8 mouse cellular contexts compared by ENCODE assay signal in the genomic region with DNA sequence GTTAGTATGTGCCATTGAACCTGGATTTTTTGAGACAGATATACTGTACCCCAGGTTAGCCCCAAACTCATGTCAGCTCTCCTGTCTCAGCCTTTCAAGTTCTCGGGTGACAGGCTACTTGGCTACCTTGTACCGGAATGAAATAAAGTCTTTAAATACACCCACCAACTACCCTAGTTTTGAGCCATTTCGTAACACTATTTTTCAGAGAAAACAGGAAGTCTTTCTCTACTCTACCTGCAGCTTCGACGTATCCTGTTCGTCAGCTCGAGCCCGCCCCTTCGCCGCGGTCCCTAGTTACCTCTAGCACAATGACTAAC. TPM values are rescaled to one million over a fixed set of nuclear protein-coding genes. Genes with fewer than 3 reads are reported as not detected.
DNase-seq lines count a peak whose midpoint lies in the region; ATAC-seq and TF ChIP-seq lines count a peak whose summit lies in the region.

No protein-coding gene starts in this region.

- TF ChIP-seq RAD21 in MEL (IDR thresholded peaks at IDR 0.05; ENCODE audit: low read depth, low read length): no peak

- peak overlapping the region; percentile 64 for H3K27ac ChIP-seq in heart, embryonic 16.5 days (ENCODE audit: low read length)
- H3K27ac ChIP-seq in MEL (ENCODE audit: control insufficient read depth, low read depth, low read length): peak overlapping the region; percentile 65
- peak overlapping the region; percentile 99 for H3K27ac ChIP-seq in hindbrain, embryonic 13.5 days
- H3K27ac ChIP-seq in midbrain, embryonic 13.5 days: peak overlapping the region; percentile 99

- WGBS in heart, embryonic 16.5 days: under 1% methylated on average over 11 of the region's 11 CpGs
- under 1% methylated on average over 11 of the region's 11 CpGs for WGBS in hindbrain, embryonic 13.5 days
- WGBS in midbrain, embryonic 13.5 days: 2% methylated on average over 11 of the region's 11 CpGs

- TF ChIP-seq CTCF in MEL (IDR thresholded peaks at IDR 0.05 in 2 of 3, conservative IDR thresholded peaks at IDR 0.05 in 1 of 3; ENCODE audit: control insufficient read depth in 1 of 3, insufficient read depth in 1 of 3, low read depth in 2 of 3, low read length in 3 of 3, poor library complexity in 1 of 3, severe bottlenecking in 1 of 3): no peak

- peak overlapping the region; percentile 99 for H3K4me3 ChIP-seq in heart, embryonic 16.5 days (ENCODE audit: low read length)
- H3K4me3 ChIP-seq in MEL (ENCODE audit: control insufficient read depth in 1 of 2, insufficient read depth in 1 of 2, low read depth in 2 of 2, low read length in 2 of 2): peak overlapping the region; percentile 56 to 90
- H3K4me3 ChIP-seq in hindbrain, embryonic 13.5 days: peak overlapping the region; percentile 91
- H3K4me3 ChIP-seq in midbrain, embryonic 13.5 days (replicated peaks): peak overlapping the region; percentile 99

- H3K4me2 ChIP-seq in heart, embryonic 16.5 days (ENCODE audit: low read depth, low read length): peak overlapping the region; percentile 72
- peak overlapping the region; percentile 60 for H3K4me2 ChIP-seq in hindbrain, embryonic 13.5 days
- peak overlapping the region; percentile 56 for H3K4me2 ChIP-seq in midbrain, embryonic 13.5 days (replicated peaks)

- peaks cover 34% of the 10 kb centered on the region for H3K79me2 ChIP-seq in MEL (ENCODE audit: control insufficient read depth, insufficient read depth, low read length, poor library complexity)

- H3K9ac ChIP-seq in heart, embryonic 16.5 days (ENCODE audit: low read length): peak overlapping the region; percentile 68
- H3K9ac ChIP-seq in MEL (ENCODE audit: control insufficient read depth, low read depth, low read length, poor library complexity, severe bottlenecking): peak overlapping the region; percentile 64
- H3K9ac ChIP-seq in hindbrain, embryonic 13.5 days: peak overlapping the region; percentile 60; the same call in 1 of the 2 replicates
- peak overlapping the region; percentile 99 for H3K9ac ChIP-seq in midbrain, embryonic 13.5 days (replicated peaks)

- H3K4me1 ChIP-seq in heart, embryonic 16.5 days (ENCODE audit: control insufficient read depth, insufficient read depth, low read length): peaks cover 25% of the 10 kb centered on the region
- peaks cover 10 to 14% of the 10 kb centered on the region in 2 experiments for H3K4me1 ChIP-seq in MEL (ENCODE audit: control insufficient read depth in 1 of 2, insufficient read depth in 2 of 2, low read length in 2 of 2)
- H3K4me1 ChIP-seq in hindbrain, embryonic 13.5 days (replicated peaks): peaks cover 33% of the 10 kb centered on the region
- H3K4me1 ChIP-seq in midbrain, embryonic 13.5 days (replicated peaks): peaks cover 41% of the 10 kb centered on the region

- ATAC-seq in heart, embryonic 16.5 days (replicated peaks; ENCODE audit: extremely low read depth, insufficient read depth, low FRiP score): no peak
- ATAC-seq in hindbrain, embryonic 13.5 days (ENCODE audit: low FRiP score): no peak
- ATAC-seq in midbrain, embryonic 13.5 days: no peak

- intact Hi-C loops in left cerebral cortex, postnatal 14 days (cut with DNase I): no loop called here

- no peaks in the 10 kb centered on the region for H3K27me3 ChIP-seq in heart, embryonic 16.5 days (ENCODE audit: control insufficient read depth, insufficient read depth, low read length)
- H3K27me3 ChIP-seq in MEL (ENCODE audit: control insufficient read depth in 1 of 2, insufficient read depth in 2 of 2, low read length in 2 of 2): no peaks in the 10 kb centered on the region
- no peaks in the 10 kb centered on the region for H3K27me3 ChIP-seq in hindbrain, embryonic 13.5 days
- H3K27me3 ChIP-seq in midbrain, embryonic 13.5 days: no peaks in the 10 kb centered on the region

- peaks cover 24% of the 10 kb centered on the region for H3K36me3 ChIP-seq in heart, embryonic 16.5 days (ENCODE audit: control insufficient read depth, insufficient read depth)
- peaks cover 29 to 39% of the 10 kb centered on the region in 2 experiments for H3K36me3 ChIP-seq in MEL (ENCODE audit: control insufficient read depth in 1 of 2, insufficient read depth in 2 of 2, low read length in 2 of 2)
- peaks cover 30% of the 10 kb centered on the region for H3K36me3 ChIP-seq in hindbrain, embryonic 13.5 days
- peaks cover 34% of the 10 kb centered on the region for H3K36me3 ChIP-seq in midbrain, embryonic 13.5 days

- TF ChIP-seq EP300 in MEL (IDR thresholded peaks at IDR 0.05; ENCODE audit: low read depth in 1 of 2, low read length in 2 of 2): no peak

- DNase-seq in heart, adult 8-10 months (ENCODE audit: low spot score): no peak
- DNase-seq in MEL (ENCODE audit: low read depth, low spot score) (no peak), MN1 (ENCODE audit: low spot score) (no peak)
- no peak for DNase-seq in cerebellum, postnatal 25 days
- DNase-seq in left cerebral cortex, postnatal 14 days (ENCODE audit: low spot score in 2 of 2): no peak

- TF ChIP-seq POLR2A in MEL (IDR thresholded peaks at IDR 0.05; ENCODE audit: control insufficient read depth in 1 of 2, insufficient read depth in 1 of 2, low read depth in 1 of 2, low read length in 2 of 2, poor library complexity in 1 of 2): no peak; a peak in 1 of 4 replicates

- H3K9me3 ChIP-seq in heart, embryonic 16.5 days (replicated peaks; ENCODE audit: control insufficient read depth, low read length): no peaks in the 10 kb centered on the region
- no peaks in the 10 kb centered on the region for H3K9me3 ChIP-seq in MEL (replicated peaks; ENCODE audit: insufficient read depth, low read length)
- no peaks in the 10 kb centered on the region for H3K9me3 ChIP-seq in hindbrain, embryonic 13.5 days
- no peaks in the 10 kb centered on the region for H3K9me3 ChIP-seq in midbrain, embryonic 13.5 days

TF ChIP-seq in MEL, 35 proteins besides CTCF, POLR2A, EP300 and RAD21:
- TF ChIP-seq UBTF (IDR thresholded peaks at IDR 0.05; ENCODE audit: borderline replicate concordance, insufficient read depth, low read depth, low read length) (no peak), SIN3A (IDR thresholded peaks at IDR 0.05; ENCODE audit: low read length) (peak; percentile 82), NELFE (IDR thresholded peaks at IDR 0.05; ENCODE audit: low read depth, low read length) (0 out of 2 replicates have a peak, but pooled peaks have one; percentile 49), TCF12 (IDR thresholded peaks at IDR 0.05; ENCODE audit: low read depth, low read length) (0 out of 2 replicates have a peak, but pooled peaks have one; percentile 23)

RNA-seq across cellular contexts. Expression of a gene that starts 0.4 kb away (rescaled TPM):
- 80.2 and 86.7 TPM in 2 replicates for polyA plus RNA-seq in heart, embryonic 16.5 days (2015; fragmentation: Nextera tagmentation; extraction: Ambion mirVana)
- 100 to 1,000 TPM in 1 of 4 experiments, 10 to 100 TPM in 3; 84.3 to 103 (median 91.3) TPM for total RNA-seq in heart, adult 8-10 months (2022)
- total RNA-seq in MEL (2012; rRNA removed): 65.7 and 71.9 TPM in 2 replicates
- polyA plus RNA-seq in MEL (2012; ENCODE audit: insufficient read depth in 1 of 2, insufficient read length in 2 of 2, low read depth in 1 of 2, low replicate concordance in 2 of 2, missing spikeins in 1 of 2): 100 to 1,000 TPM; 211 to 245 TPM
- 103 and 107 TPM in 2 replicates for polyA plus RNA-seq in hindbrain, embryonic 13.5 days (2015; fragmentation: Nextera tagmentation; extraction: Ambion mirVana)
- polyA plus RNA-seq in midbrain, embryonic 13.5 days (2015; fragmentation: Nextera tagmentation; extraction: Ambion mirVana): 120 and 128 TPM in 2 replicates
- 100 to 1,000 TPM; 185 to 186 TPM for total RNA-seq in left cerebral cortex, postnatal 14 days (2021)

RNA-seq across cellular contexts. Expression of a gene that starts 21.1 kb away (rescaled TPM):
- 362 and 381 TPM in 2 replicates for polyA plus RNA-seq in heart, embryonic 16.5 days (2015; fragmentation: Nextera tagmentation; extraction: Ambion mirVana)
- 1,000 to 10,000 TPM; 1,301 to 1,379 (median 1,330) TPM for total RNA-seq in heart, adult 8-10 months (2022)
- 0.62 and 0.73 TPM in 2 replicates for total RNA-seq in MEL (2012; rRNA removed)
- polyA plus RNA-seq in MEL (2012; ENCODE audit: insufficient read depth in 1 of 2, insufficient read length in 2 of 2, low read depth in 1 of 2, low replicate concordance in 2 of 2, missing spikeins in 1 of 2): 1 to 10 TPM in 1 of 2 experiments, not detected in 1; 3.3 TPM
- polyA plus RNA-seq in hindbrain, embryonic 13.5 days (2015; fragmentation: Nextera tagmentation; extraction: Ambion mirVana): 4.9 and 5.7 TPM in 2 replicates
- polyA plus RNA-seq in midbrain, embryonic 13.5 days (2015; fragmentation: Nextera tagmentation; extraction: Ambion mirVana): 1.9 and 2.2 TPM in 2 replicates
- 10 to 100 TPM; 20.6 to 31.9 TPM for total RNA-seq in left cerebral cortex, postnatal 14 days (2021)

RNA-seq across cellular contexts. Expression of a gene that starts 22.1 kb away (rescaled TPM):
- polyA plus RNA-seq in heart, embryonic 16.5 days (2015; fragmentation: Nextera tagmentation; extraction: Ambion mirVana): 17.2 and 18.5 TPM in 2 replicates
- 10 to 100 TPM; 33.4 to 44.4 (median 34.7) TPM for total RNA-seq in heart, adult 8-10 months (2022)
- total RNA-seq in MEL (2012; rRNA removed): 8.0 and 10.2 TPM in 2 replicates
- polyA plus RNA-seq in MEL (2012; ENCODE audit: insufficient read depth in 1 of 2, insufficient read length in 2 of 2, low read depth in 1 of 2, low replicate concordance in 2 of 2, missing spikeins in 1 of 2): 10 to 100 TPM in 1 of 2 experiments, not detected in 1; 22.3 TPM
- 17.5 and 17.6 TPM in 2 replicates for polyA plus RNA-seq in hindbrain, embryonic 13.5 days (2015; fragmentation: Nextera tagmentation; extraction: Ambion mirVana)
- 13.6 and 17.1 TPM in 2 replicates for polyA plus RNA-seq in midbrain, embryonic 13.5 days (2015; fragmentation: Nextera tagmentation; extraction: Ambion mirVana)
- 10 to 100 TPM; 60.0 to 75.9 TPM for total RNA-seq in left cerebral cortex, postnatal 14 days (2021)

RNA-seq across cellular contexts. Expression of a gene that starts 28.3 kb away (rescaled TPM):
- polyA plus RNA-seq in heart, embryonic 16.5 days (2015; fragmentation: Nextera tagmentation; extraction: Ambion mirVana): 45.8 and 47.8 TPM in 2 replicates
- total RNA-seq in heart, adult 8-10 months (2022): 10 to 100 TPM in 3 of 4 experiments, 1 to 10 TPM in 1; 10.0 to 16.0 (median 12.3) TPM
- 37.7 and 39.4 TPM in 2 replicates for total RNA-seq in MEL (2012; rRNA removed)
- 100 to 1,000 TPM in 1 of 2 experiments, not detected in 1; 132 TPM for polyA plus RNA-seq in MEL (2012; ENCODE audit: insufficient read depth in 1 of 2, insufficient read length in 2 of 2, low read depth in 1 of 2, low replicate concordance in 2 of 2, missing spikeins in 1 of 2)
- 71.7 and 73.8 TPM in 2 replicates for polyA plus RNA-seq in hindbrain, embryonic 13.5 days (2015; fragmentation: Nextera tagmentation; extraction: Ambion mirVana)
- polyA plus RNA-seq in midbrain, embryonic 13.5 days (2015; fragmentation: Nextera tagmentation; extraction: Ambion mirVana): 74.4 and 81.1 TPM in 2 replicates
- total RNA-seq in left cerebral cortex, postnatal 14 days (2021): 10 to 100 TPM; 64.9 to 70.7 TPM

RNA-seq across cellular contexts. Expression of a gene that starts 36.1 kb away (rescaled TPM):
- 68.8 and 69.8 TPM in 2 replicates for polyA plus RNA-seq in heart, embryonic 16.5 days (2015; fragmentation: Nextera tagmentation; extraction: Ambion mirVana)
- total RNA-seq in heart, adult 8-10 months (2022): 10 to 100 TPM; 31.2 to 51.0 (median 43.8) TPM
- 176 TPM in 2 replicates for total RNA-seq in MEL (2012; rRNA removed)
- 100 to 1,000 TPM in 1 of 2 experiments, not detected in 1; 233 TPM for polyA plus RNA-seq in MEL (2012; ENCODE audit: insufficient read depth in 1 of 2, insufficient read length in 2 of 2, low read depth in 1 of 2, low replicate concordance in 2 of 2, missing spikeins in 1 of 2)
- 42.0 and 43.2 TPM in 2 replicates for polyA plus RNA-seq in hindbrain, embryonic 13.5 days (2015; fragmentation: Nextera tagmentation; extraction: Ambion mirVana)
- polyA plus RNA-seq in midbrain, embryonic 13.5 days (2015; fragmentation: Nextera tagmentation; extraction: Ambion mirVana): 28.5 and 29.6 TPM in 2 replicates
- 10 to 100 TPM; 83.3 to 87.2 TPM for total RNA-seq in left cerebral cortex, postnatal 14 days (2021)

Comparison
In these comparisons a context has a peak if more than half of its experiments do, and no peak if none do; other contexts are left out.
1. RNA of a gene that starts 21.1 kb away (polyA plus RNA-seq): 362 to 381 TPM in heart, embryonic 16.5 days; 4.9 to 5.7 TPM in hindbrain, embryonic 13.5 days, 3.3 TPM in MEL and 1.9 to 2.2 TPM in midbrain, embryonic 13.5 days; every median in the first group is over 10 times any median in the second.
2. Peak in every context shown above with its lines, with median percentiles within 50 percentile points of each other: H3K27ac ChIP-seq, H3K4me2 ChIP-seq, H3K4me3 ChIP-seq and H3K9ac ChIP-seq.